Mouse (Mus musculus) kidney, adult 8-10 months (tissue): ENCODE results near the gene Il17a.
A peak's percentile ranks its signal among the peaks of the same experiment; 100 is the strongest.
"Not testable (repeated sequence)": the region's sequence is repeated elsewhere in the genome, so short reads cannot be mapped to it uniquely, and the experiment has no call there.

ENCODE experiments used
- DNase-seq, 2 experiments: peaks; one replicate each; pipeline ENCODE4 v3.0.0; 2022

The Il17a gene

DNA sequence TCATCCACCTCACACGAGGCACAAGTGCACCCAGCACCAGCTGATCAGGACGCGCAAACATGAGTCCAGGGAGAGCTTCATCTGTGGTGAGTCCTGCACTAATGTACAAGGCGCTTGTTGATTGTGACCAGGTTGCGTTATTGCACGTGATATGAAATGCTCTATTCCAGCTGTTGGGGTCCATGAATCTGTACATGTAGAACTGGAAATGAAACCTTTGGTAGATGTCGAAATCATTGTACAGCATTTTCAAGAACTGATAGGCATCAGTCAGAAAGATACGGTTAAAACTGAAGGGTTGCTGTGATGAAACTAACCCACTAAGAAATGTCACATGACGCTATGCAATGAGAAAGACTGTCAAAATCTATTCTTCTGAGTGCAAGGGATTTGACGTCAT lies at the start of gene Il17a:
Il17a (plus strand) TSS at position 3 of the 400 bp plus-strand sequence.
- DNase-seq = no peak

DNA sequence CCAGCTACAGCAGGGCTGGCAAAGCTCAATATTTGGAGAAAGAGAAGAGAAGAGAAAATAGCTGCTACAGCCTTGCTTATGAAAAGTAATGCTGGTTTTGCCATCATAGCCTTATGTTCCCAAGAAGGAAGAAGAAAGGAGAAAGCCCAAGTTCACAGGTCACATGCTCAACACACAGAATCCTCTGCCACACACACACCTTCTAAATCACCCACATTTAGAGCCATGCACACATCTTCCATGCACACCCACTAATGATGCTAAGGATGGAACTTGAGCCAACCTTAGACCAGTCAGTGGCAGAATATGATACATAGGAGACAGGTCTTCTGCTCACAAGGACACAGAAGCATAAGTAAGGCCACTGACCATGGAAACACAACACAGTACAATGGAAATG lies 47.9 kb upstream of the Il17a start:
- DNase-seq = no peak

- no peak for DNase-seq
Observed at GRCm38 (mm10) chr1:20683386-20683785, 47.3 kb upstream of the Il17a start.

GRCm38 (mm10) chr1:20683853-20684252 lies 46.9 kb upstream of the Il17a start:
- no peak for DNase-seq

GRCm38 (mm10) chr1:20684403-20684802 lies 46.3 kb upstream of the Il17a start:
- DNase-seq = no peak

DNA sequence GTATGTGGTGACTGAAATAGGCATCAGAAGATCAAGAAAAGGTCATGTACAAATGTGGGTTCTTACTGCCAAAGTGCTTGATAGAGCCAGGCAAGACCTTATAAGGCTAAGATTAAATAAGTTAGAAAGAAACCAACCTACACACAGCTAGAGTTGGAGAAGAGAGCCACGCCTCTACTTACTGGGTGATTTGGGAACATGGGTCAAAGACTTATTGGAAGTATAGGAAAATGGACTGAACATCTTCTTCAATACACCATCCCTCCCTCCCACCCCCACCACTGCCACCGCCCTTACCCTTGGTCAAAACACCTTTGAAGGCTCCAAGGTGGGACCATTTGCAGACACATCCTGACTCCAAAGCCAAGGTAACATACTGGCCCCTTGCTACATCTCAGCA lies 45.3 kb upstream of the Il17a start:
- DNase-seq = no peak

GRCm38 (mm10) chr1:20685907-20686306 lies 44.8 kb upstream of the Il17a start:
- no peak for DNase-seq

- no peak for DNase-seq
Observed at GRCm38 (mm10) chr1:20691336-20691735, 39.4 kb upstream of the Il17a start.

DNA sequence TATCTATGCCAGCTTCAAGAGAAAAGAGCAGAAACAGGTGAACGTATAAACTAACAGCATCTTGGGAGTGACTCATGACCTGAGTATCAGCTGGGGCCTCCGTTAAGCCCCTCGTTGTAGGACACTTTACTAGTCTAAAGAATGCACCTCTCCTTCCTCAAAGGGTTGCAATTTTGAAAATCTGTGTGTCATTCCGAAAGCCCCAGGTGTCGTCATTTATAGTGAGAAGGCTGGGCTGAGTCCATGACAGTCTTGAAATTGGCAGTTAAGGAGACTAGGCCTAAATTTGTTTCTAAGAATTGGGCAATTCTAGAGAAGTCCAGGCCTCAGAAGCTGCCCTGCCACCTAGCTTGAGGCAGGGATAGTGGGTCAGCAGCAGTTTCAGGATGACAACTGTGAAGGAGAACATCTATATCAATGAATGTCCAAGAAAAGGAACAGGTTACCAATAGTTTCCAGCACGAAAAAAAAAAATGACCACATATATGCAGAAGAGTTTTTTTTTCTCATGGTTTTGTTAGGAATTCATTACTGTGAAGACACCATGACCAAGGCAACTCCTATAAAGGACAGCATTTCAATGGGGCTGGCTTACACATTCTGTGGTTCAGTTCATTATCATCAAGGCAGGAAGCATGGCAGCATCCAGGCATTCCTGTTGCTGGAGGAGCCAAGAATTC lies 36.9 kb upstream of the Il17a start:
- no peak for DNase-seq

DNA sequence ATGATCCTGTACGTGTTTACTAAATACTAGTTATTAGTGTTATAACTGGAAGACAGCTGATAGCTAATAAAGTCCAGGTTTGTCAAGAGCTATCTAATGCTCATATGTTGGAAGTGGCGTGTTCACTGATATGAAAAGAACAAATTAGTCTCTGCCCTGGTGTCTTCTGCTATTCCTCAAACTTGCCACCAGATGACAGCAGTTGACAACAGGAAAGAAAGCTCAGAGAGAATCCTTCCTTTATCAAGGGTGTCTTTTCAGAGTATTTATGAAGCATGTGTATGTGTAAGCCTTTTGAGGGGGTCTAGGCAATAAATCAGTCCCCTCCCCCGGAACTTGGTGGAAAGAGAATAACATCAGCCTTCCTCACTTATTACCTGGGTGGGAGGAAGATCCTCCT lies 30.7 kb upstream of the Il17a start:
- no peak for DNase-seq

- DNase-seq = no peak
Observed at GRCm38 (mm10) chr1:20736572-20736971, 5.9 kb downstream of the Il17a start.

- DNase-seq = peak in 1 of 2 experiments; percentile 11
Observed at GRCm38 (mm10) chr1:20738483-20738882, 7.8 kb downstream of the Il17a start.

GRCm38 (mm10) chr1:20740496-20740998 lies 9.8 kb downstream of the Il17a start:
- no peak for DNase-seq

DNA sequence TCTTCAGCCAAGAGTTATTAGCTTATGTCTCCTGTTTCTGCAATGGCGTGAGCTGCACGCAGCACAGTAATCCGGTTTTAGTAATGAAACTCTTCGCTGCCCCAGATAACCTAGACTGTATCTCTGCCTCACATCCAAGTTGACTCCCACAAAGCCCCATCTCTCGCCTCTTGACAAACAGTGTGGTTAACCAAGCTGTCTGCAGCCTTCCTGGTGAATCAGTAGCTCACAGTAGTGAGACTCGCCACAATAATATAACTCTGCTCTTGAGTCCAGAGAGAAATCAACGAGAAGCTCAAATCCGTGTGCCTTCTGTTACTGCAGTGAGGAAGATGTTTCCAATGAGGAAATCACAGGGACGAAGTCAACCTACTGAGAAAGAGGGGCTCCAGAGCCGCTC lies 23.7 kb downstream of the Il17a start:
- no peak for DNase-seq

DNA sequence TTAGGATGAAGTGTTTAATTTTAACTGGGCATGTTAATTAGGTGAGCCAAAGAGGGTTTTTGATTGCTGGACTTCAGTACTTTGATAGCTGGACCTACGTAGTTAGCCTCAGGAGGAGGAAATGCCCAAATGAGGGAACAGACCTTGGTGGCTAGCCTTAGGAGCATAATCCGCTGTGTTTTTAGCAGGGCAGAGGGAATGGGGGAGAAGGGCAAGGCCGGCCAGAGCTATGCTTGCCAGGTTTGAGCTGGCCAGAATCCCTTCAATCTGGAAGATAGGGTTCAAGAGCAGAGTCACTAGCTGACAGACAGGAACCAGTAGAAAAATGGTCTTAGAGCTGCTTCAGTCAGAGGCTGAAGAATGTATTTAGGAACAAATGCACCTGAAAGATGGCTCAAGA lies 26.9 kb downstream of the Il17a start:
- no peak for DNase-seq

DNA sequence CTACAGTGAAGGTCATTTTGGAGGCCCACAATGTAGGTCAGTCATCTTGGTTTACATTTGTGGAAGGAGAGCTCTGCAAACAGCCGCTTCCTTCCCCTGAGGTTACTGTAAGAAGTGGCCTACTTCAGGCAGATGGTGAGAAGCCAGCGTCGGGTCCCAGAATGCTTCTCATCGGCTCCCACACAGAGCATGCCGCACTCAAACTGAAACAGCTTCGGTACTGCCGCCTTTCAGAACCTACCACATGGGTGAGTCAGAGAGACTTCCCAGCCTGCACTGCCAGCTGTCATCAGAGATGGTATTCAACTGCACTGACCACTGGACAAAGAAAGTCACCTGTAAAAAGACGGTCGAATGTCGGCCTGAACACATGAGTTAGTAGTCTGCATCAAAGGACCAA lies 29.1 kb downstream of the Il17a start:
- no peak for DNase-seq

GRCm38 (mm10) chr1:20760331-20760730 lies 29.6 kb downstream of the Il17a start:
- DNase-seq = no peak

GRCm38 (mm10) chr1:20761411-20761810 lies 30.7 kb downstream of the Il17a start:
- no peak for DNase-seq

GRCm38 (mm10) chr1:20766526-20766925 lies 35.8 kb downstream of the Il17a start:
- DNase-seq = no peak

- not testable (repeated sequence) for DNase-seq
Observed at GRCm38 (mm10) chr1:20774026-20774730, 43.5 kb downstream of the Il17a start.

DNA sequence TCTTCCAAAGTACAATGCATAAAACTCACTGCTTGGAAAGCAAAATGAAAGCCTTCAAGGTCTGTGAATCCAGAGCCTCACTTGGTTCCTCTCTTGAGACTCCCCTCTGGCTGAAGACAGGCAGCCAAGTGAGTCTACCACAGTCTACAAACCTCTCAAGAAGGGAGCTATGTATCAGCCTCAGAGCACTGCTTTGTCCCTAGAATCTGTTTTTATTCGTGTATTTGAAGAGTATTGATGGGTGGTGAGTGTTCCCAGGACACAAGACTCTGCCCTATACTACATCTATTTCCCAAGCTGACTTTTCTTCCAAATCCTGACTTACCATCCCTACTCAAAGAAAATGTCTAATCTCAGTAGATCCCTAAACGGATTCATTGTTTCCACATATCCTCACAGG lies 47.7 kb downstream of the Il17a start:
- no peak for DNase-seq
